Mouse (Mus musculus): ENCODE measurements around the gene Gpx4.

DNA sequence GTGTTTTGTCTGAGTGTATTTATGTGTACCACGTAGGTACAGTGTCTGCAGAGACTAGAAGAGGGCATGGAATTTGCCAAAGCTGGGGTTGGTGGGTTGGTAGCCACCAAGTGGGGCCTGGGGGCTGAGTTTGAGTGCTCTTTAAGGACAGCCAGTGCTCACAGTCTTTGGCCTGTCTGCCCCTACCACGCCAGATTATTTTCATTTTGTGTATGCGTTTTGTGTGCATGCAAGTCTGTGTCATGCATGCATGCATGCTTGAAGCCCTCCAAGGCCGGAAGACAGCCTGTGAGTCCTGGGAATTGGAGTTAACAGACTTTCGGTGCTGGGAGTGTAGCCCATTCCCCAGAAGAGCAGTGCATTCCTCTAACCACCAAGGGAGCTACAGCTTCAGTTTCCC, 8.4 kb downstream of the Gpx4 start:
- TF ChIP-seq CTCF (IDR thresholded peaks at IDR 0.05; ENCODE audit: borderline replicate concordance, insufficient read depth, low read length) (no peak), POLR2A (IDR thresholded peaks at IDR 0.05; ENCODE audit: low read depth, low read length) (no peak)
